Mouse (Mus musculus) MEL (cell line): ENCODE data around the gene Dlg5. TPM values are rescaled to one million over a fixed set of nuclear protein-coding genes. Genes with fewer than 3 reads are reported as not detected.

Experiments used
- DNase-seq: peaks from one replicate; pipeline ENCODE4 v3.0.0; 2011; ENCODE audit warnings: low read depth, low spot score
- H3K27ac ChIP-seq: 2 replicates; pipeline ENCODE4 v1.5.1; 2012; ENCODE audit warnings: low read depth, mild to moderate bottlenecking, control low read depth, low read length, moderate library complexity; ENCODE audit not compliant: control insufficient read depth
- H3K27me3 ChIP-seq, 2 experiments: fragments of 150-350 bp in 1 of 2; sonication (generic) in 1 of 2; 2 replicates each; pipeline ENCODE4 v1.6.1; 2012; ENCODE audit warnings: low read length in 2 of 2, mild to moderate bottlenecking in 2 of 2, improper control_type of control experiment in 1 of 2, moderate library complexity in 1 of 2; ENCODE audit not compliant: insufficient read depth in 2 of 2, control insufficient read depth in 1 of 2
- H3K36me3 ChIP-seq, 2 experiments: 2 replicates each; pipeline ENCODE4 v1.6.1; 2012 to 2014; ENCODE audit warnings: low read length in 2 of 2, improper control_type of control experiment in 1 of 2, inconsistent platforms in 1 of 2, mild to moderate bottlenecking in 1 of 2; ENCODE audit not compliant: insufficient read depth in 2 of 2, control insufficient read depth in 1 of 2
- H3K4me1 ChIP-seq, 2 experiments: fragments of 150-350 bp in 1 of 2; sonication (generic) in 1 of 2; 2 replicates each; pipeline ENCODE4 v1.6.1; 2012; ENCODE audit warnings: low read length in 2 of 2, improper control_type of control experiment in 1 of 2, mild to moderate bottlenecking in 1 of 2; ENCODE audit not compliant: insufficient read depth in 2 of 2, control insufficient read depth in 1 of 2
- H3K4me3 ChIP-seq, 2 experiments: fragments of 150-350 bp in 1 of 2; sonication (generic) in 1 of 2; 2 replicates each; pipeline ENCODE4 v1.5.1; 2012; ENCODE audit warnings: low read depth in 2 of 2, low read length in 2 of 2, mild to moderate bottlenecking in 2 of 2, moderate library complexity in 2 of 2, control low read depth in 1 of 2, improper control_type of control experiment in 1 of 2; ENCODE audit not compliant: control insufficient read depth in 1 of 2, insufficient read depth in 1 of 2
- H3K79me2 ChIP-seq: 2 replicates; pipeline ENCODE4 v1.6.1; 2012; ENCODE audit warnings: mild to moderate bottlenecking, low read length, moderate library complexity; ENCODE audit not compliant: control insufficient read depth, poor library complexity, insufficient read depth
- H3K9ac ChIP-seq: 2 replicates; pipeline ENCODE4 v1.6.1; 2012; ENCODE audit warnings: low read depth, mild to moderate bottlenecking, control low read depth, low read length, moderate library complexity; ENCODE audit not compliant: control insufficient read depth, poor library complexity, severe bottlenecking
- H3K9me3 ChIP-seq: fragments of 150-350 bp; sonication (generic); replicated peaks from 2 replicates; pipeline ENCODE4 v1.6.1; 2012; ENCODE audit warnings: mild to moderate bottlenecking, low read length, improper control_type of control experiment, moderate library complexity; ENCODE audit not compliant: insufficient read depth
- CHD1 ChIP-seq: IDR thresholded peaks from 2 replicates; pipeline ENCODE4 v1.6.1; 2012; ENCODE audit warnings: low read depth, mild to moderate bottlenecking, inconsistent platforms, low read length, improper control_type of control experiment
- CTCF ChIP-seq, 3 experiments: IDR thresholded peaks in 2 of 3; conservative IDR thresholded peaks in 1 of 3; 2 replicates each; pipeline ENCODE4 v1.5.1; 2011 to 2012; ENCODE audit warnings: low read length in 3 of 3, low read depth in 2 of 3, mild to moderate bottlenecking in 2 of 3, improper control_type of control experiment in 1 of 3, inconsistent platforms in 1 of 3, mixed read lengths in 1 of 3, moderate library complexity in 1 of 3; ENCODE audit not compliant: control insufficient read depth in 1 of 3, insufficient read depth in 1 of 3, poor library complexity in 1 of 3, severe bottlenecking in 1 of 3
- ELF1 ChIP-seq: IDR thresholded peaks from 2 replicates; pipeline ENCODE4 v1.6.1; 2014; ENCODE audit warnings: low read depth, mild to moderate bottlenecking, inconsistent platforms, low read length, improper control_type of control experiment, moderate library complexity
- GABPA ChIP-seq: IDR thresholded peaks from 2 replicates; pipeline ENCODE4 v1.6.1; 2012; ENCODE audit warnings: low read depth, mild to moderate bottlenecking, inconsistent platforms, low read length, improper control_type of control experiment, moderate library complexity
- GATA1 ChIP-seq: IDR thresholded peaks from 2 replicates; pipeline ENCODE4 v1.6.1; 2011; ENCODE audit warnings: low read depth, low read length, improper control_type of control experiment
- HCFC1 ChIP-seq: IDR thresholded peaks from 2 replicates; pipeline ENCODE4 v1.6.1; 2012; ENCODE audit warnings: low read depth, mild to moderate bottlenecking, inconsistent platforms, low read length, improper control_type of control experiment, moderate library complexity
- KAT2A ChIP-seq: conservative IDR thresholded peaks from 2 replicates; pipeline ENCODE4 v1.6.1; 2012; ENCODE audit warnings: low read depth, low read length, improper control_type of control experiment, inconsistent platforms
- MAX ChIP-seq: IDR thresholded peaks from 2 replicates; pipeline ENCODE4 v1.6.1; 2011; ENCODE audit warnings: low read length, improper control_type of control experiment
- MEF2A ChIP-seq: IDR thresholded peaks from 2 replicates; pipeline ENCODE4 v1.6.1; 2014; ENCODE audit warnings: low read depth, mild to moderate bottlenecking, inconsistent platforms, low read length, improper control_type of control experiment; ENCODE audit not compliant: poor library complexity, insufficient replicate concordance, severe bottlenecking; ENCODE audit errors: extremely low read depth
- MXI1 ChIP-seq: IDR thresholded peaks from 2 replicates; pipeline ENCODE4 v1.6.1; 2011; ENCODE audit warnings: mild to moderate bottlenecking, low read depth, low read length, improper control_type of control experiment
- MYB ChIP-seq: IDR thresholded peaks from 2 replicates; pipeline ENCODE4 v1.6.1; 2011; ENCODE audit warnings: mild to moderate bottlenecking, low read depth, low read length, improper control_type of control experiment
- POLR2AphosphoS5 ChIP-seq: IDR thresholded peaks from 2 replicates; pipeline ENCODE4 v1.6.1; 2012; ENCODE audit warnings: low read depth, borderline replicate concordance, mild to moderate bottlenecking, inconsistent platforms, low read length, moderate library complexity, mixed read lengths
- SIN3A ChIP-seq: IDR thresholded peaks from 2 replicates; pipeline ENCODE4 v1.6.1; 2012; ENCODE audit warnings: low read length, improper control_type of control experiment, inconsistent platforms
- SMC3 ChIP-seq: IDR thresholded peaks from 2 replicates; pipeline ENCODE4 v1.6.1; 2011; ENCODE audit warnings: low read depth, low read length, improper control_type of control experiment
- TAL1 ChIP-seq: IDR thresholded peaks from 2 replicates; pipeline ENCODE4 v1.6.1; 2012; ENCODE audit warnings: mild to moderate bottlenecking, inconsistent platforms, low read length, moderate library complexity, mixed read lengths
- TCF12 ChIP-seq: IDR thresholded peaks from 2 replicates; pipeline ENCODE4 v1.6.1; 2014; ENCODE audit warnings: low read depth, mild to moderate bottlenecking, inconsistent platforms, low read length, improper control_type of control experiment, moderate library complexity
- UBTF ChIP-seq: IDR thresholded peaks from 2 replicates; pipeline ENCODE4 v1.6.1; 2012; ENCODE audit warnings: low read depth, mild to moderate bottlenecking, inconsistent platforms, low read length, improper control_type of control experiment, moderate library complexity, borderline replicate concordance; ENCODE audit not compliant: insufficient read depth
- polyA plus RNA-seq, 2 experiments: library from polyadenylated mRNA; stranded (reverse) in 1 of 2; unstranded in 1 of 2; fragments of >175 nt in 1 of 2; fragments of >200 nt in 1 of 2; gene quantifications; 2 replicates each; pipeline versions ENCODE4 v1.2.1 to v1.2.4; 2012; ENCODE audit warnings: low replicate concordance in 2 of 2, low read depth in 1 of 2; ENCODE audit not compliant: insufficient read length in 2 of 2, insufficient read depth in 1 of 2, missing spikeins in 1 of 2
- total RNA-seq: library from RNA; depleted of rRNA; stranded (reverse); fragments of 300-350 nt; gene quantifications from 2 replicates; pipeline ENCODE4 v1.2.3, GENCODE M21; 2012

Gene Dlg5
- total and polyA plus RNA-seq, 3 experiments, result not detected

DNA sequence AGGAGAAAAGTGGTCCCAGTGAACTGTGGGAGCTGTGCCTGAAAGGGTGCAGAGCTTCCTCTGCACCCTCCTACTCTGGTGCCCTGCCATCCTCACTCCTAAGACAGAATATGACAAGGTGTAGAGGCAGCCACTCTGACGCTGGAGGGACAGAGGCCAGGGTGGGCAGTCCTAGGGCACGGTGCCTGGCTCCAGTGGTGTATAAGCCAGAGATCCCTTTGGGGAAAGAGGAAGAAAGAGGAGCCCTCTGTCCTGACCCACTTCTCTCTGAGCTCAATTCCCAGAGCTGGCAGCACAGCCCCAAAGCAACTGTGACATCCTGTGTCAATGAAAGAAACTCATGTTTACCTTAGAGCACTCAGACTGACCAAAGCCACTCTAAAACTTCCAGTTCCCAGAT lies 19.4 kb downstream of the Dlg5 start:
- Histone ChIP-seq H3K9me3 (no peaks in the 10 kb centered on the region), H3K9ac (no peak overlapping the region), H3K79me2 (no peaks in the 10 kb centered on the region), H3K36me3 (no peaks in the 10 kb centered on the region)
- no peak for DNase-seq
- TF ChIP-seq KAT2A (no peak), UBTF (no peak), CHD1 (no peak), SIN3A (no peak), TCF12 (no peak), MEF2A (no peak), CTCF (IDR thresholded peaks at IDR 0.05 in 2 of 3, conservative IDR thresholded peaks at IDR 0.05 in 1 of 3; ENCODE audit: control insufficient read depth in 1 of 3, insufficient read depth in 1 of 3, low read depth in 2 of 3, low read length in 3 of 3, poor library complexity in 1 of 3, severe bottlenecking in 1 of 3) (no peak), GATA1 (no peak)
- TF ChIP-seq, all 39 proteins: peak for 0
- Histone ChIP-seq H3K27ac (no peak overlapping the region), H3K4me1 (no peaks in the 10 kb centered on the region), H3K27me3 (no peaks in the 10 kb centered on the region), H3K4me3 (no peak overlapping the region)

DNA sequence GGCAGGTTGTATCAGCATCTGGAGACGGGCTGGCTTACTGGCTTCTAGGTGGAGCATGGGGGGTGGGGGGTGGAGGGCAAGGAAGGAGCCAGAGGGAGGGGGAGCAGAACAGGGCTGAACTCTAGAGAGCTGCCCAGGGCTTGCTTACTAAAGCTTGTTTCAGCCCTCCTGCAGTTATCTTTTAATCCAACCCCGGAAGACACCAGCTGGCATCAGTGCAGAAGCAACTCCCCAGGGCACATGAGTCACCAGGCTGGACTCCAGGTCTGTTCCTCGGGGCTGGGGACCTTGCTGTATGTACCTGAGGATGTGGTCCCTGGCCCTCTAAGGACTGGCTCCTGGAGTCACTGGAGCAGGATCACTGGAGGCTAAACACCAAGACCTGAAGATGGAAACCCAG lies 23.0 kb downstream of the Dlg5 start:
- Histone ChIP-seq H3K27me3 (no peaks in the 10 kb centered on the region), H3K79me2 (no peaks in the 10 kb centered on the region), H3K27ac (no peak overlapping the region), H3K4me1 (no peaks in the 10 kb centered on the region), H3K9ac (no peak overlapping the region), H3K36me3 (no peaks in the 10 kb centered on the region), H3K4me3 (no peak overlapping the region)
- no peak for DNase-seq
- no peak for TF ChIP-seq MYB
- TF ChIP-seq GABPA, result no peak
- no peak for TF ChIP-seq MXI1
- TF ChIP-seq, all 39 proteins: peak for 0
- H3K9me3 ChIP-seq, result no peaks in the 10 kb centered on the region

DNA sequence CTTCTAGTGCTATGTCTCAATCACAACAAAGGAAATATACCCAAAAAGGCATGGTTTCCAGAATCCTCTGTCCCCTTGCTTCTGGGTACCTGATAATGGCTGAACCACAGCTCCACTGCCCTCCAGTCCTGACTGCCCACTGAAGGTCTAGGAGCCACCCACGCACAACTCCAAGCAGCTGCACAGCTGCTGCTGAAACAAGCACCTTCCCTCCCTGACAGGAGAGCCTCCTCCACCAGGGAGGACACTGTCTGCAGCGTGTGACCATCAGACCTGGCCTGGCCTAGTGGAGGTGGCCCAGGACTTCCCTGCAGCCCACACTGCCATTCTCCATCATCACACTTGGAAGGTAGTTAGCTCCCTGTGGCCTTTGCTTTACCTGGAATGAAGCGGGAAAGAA lies 23.4 kb downstream of the Dlg5 start:
- Histone ChIP-seq H3K27me3 (no peaks in the 10 kb centered on the region), H3K9me3 (no peaks in the 10 kb centered on the region), H3K27ac (no peak overlapping the region), H3K36me3 (no peaks in the 10 kb centered on the region), H3K79me2 (no peaks in the 10 kb centered on the region), H3K9ac (no peak overlapping the region), H3K4me3 (no peak overlapping the region), H3K4me1 (no peaks in the 10 kb centered on the region)
- DNase-seq, result no peak
- no peak for TF ChIP-seq TAL1
- TF ChIP-seq MAX, result no peak
- TF ChIP-seq POLR2AphosphoS5, result no peak
- TF ChIP-seq GATA1, result no peak
- TF ChIP-seq SMC3, result no peak
- TF ChIP-seq GABPA, result no peak
- no peak for TF ChIP-seq UBTF
- no peak for TF ChIP-seq ELF1
- TF ChIP-seq HCFC1, result no peak
